Mouse (Mus musculus) lung, adult 2 months (tissue): Measurements from ENCODE around the gene Itgb4.

Experiments
- CTCF ChIP-seq: fragments of 200-500 bp; IDR thresholded peaks from 2 replicates; pipeline ENCODE4 v1.5.1; 2011; ENCODE audit warnings: mild to moderate bottlenecking, low read length, control low read depth; ENCODE audit not compliant: insufficient read depth
- POLR2A ChIP-seq: fragments of 200-500 bp; IDR thresholded peaks from 2 replicates; pipeline ENCODE4 v1.6.1; 2011; ENCODE audit warnings: low read depth, mild to moderate bottlenecking, control low read depth, low read length, borderline replicate concordance; ENCODE audit errors: extremely low read depth

DNA sequence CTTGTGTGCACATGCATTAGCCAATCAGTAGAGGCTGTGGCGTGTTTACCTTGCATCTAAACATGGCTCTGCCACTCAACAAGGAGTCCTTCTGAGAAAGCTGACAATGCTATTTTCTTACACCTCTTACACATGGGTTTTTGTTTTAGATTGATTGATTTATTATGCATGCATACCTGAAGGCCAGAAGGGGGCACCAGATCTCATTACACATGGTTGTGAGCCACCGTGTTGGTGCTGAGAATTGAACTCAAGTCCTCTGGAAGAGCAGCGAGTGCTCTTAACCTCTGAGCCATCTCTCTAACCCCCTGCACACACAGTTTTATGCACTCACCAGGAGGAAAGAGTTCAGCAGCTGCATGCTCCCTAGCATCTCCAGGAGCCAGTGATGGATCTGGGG is 28.4 kb downstream of the Itgb4 start:
- TF ChIP-seq CTCF, result no peak
- TF ChIP-seq POLR2A, result no peak
